Mouse (Mus musculus) thymus, adult 2 months (tissue): ENCODE results near the gene Lmo7. TPM values are rescaled to one million over a fixed set of nuclear protein-coding genes. Genes with fewer than 3 reads are reported as not detected.

ENCODE experiments used
- DNase-seq: peaks from one replicate; pipeline ENCODE4 v3.0.0; 2021
- H3K27ac ChIP-seq: fragments of 200-500 bp; 2 replicates; pipeline ENCODE4 v1.5.1; 2012; ENCODE audit warnings: low read length, control low read depth; ENCODE audit not compliant: control insufficient read depth, insufficient read depth
- H3K27me3 ChIP-seq: fragments of 200-500 bp; 2 replicates; pipeline ENCODE4 v1.6.1; 2012; ENCODE audit warnings: mild to moderate bottlenecking, low read length, moderate library complexity, mixed read lengths; ENCODE audit not compliant: control insufficient read depth, insufficient read depth
- H3K36me3 ChIP-seq: fragments of 200-500 bp; 2 replicates; pipeline ENCODE4 v1.6.1; 2012; ENCODE audit warnings: mild to moderate bottlenecking, low read length, moderate library complexity; ENCODE audit not compliant: control insufficient read depth, insufficient read depth
- H3K4me1 ChIP-seq: fragments of 200-500 bp; replicated peaks from 2 replicates; pipeline ENCODE4 v1.6.1; 2012; ENCODE audit warnings: low read length; ENCODE audit not compliant: control insufficient read depth, insufficient read depth
- H3K4me3 ChIP-seq: fragments of 200-500 bp; 2 replicates; pipeline ENCODE4 v1.5.1; 2012; ENCODE audit warnings: mild to moderate bottlenecking, low read length, control low read depth, moderate library complexity; ENCODE audit not compliant: control insufficient read depth, insufficient read depth
- CTCF ChIP-seq: fragments of 200-500 bp; IDR thresholded peaks from 2 replicates; pipeline ENCODE4 v1.5.1; 2012; ENCODE audit warnings: mild to moderate bottlenecking, control low read depth, low read length, moderate library complexity, borderline replicate concordance; ENCODE audit not compliant: control insufficient read depth, poor library complexity, insufficient read depth; ENCODE audit errors: extremely low read depth
- POLR2A ChIP-seq: fragments of 200-500 bp; IDR thresholded peaks from 2 replicates; pipeline ENCODE4 v1.6.1; 2012; ENCODE audit warnings: mild to moderate bottlenecking, low read length, control low read depth, moderate library complexity; ENCODE audit not compliant: control insufficient read depth, poor library complexity, insufficient read depth; ENCODE audit errors: extremely low read depth
- WGBS: fragments of 180-500 bp; shearing (Covaris S2); methylation state at CpG from one replicate; pipeline ENCODE4 v1.1.7; 2018; 5-methylcytosine and 5-hydroxymethylcytosine counted together
- polyA plus RNA-seq: library from polyadenylated mRNA; depleted of rRNA; stranded (reverse); fragments of >200 nt; gene quantifications from 2 replicates; pipeline ENCODE4 v1.2.3, GENCODE M21; 2012

Lmo7 gene
- polyA plus RNA-seq, 1 experiment, result 13.2 TPM

DNA sequence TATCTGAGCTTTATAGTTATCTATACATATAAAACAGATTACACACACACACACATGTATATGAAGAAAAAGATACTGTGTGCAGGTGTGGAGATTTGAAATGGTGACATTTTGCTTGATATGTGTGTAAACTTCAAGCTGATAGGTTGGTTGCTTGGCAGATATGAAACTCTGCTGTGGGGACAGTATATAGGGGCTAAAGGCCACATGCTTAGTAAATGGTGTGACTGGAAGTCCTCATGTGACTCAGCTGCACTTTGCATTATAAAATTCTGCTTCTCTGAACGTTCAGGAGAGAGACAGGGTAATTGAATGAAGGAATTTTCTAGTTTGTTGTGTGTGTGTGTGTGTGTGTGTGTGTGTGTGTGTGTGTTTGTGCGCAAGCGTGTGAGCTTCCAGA, 124.5 kb downstream of the Lmo7 start:
- Histone ChIP-seq H3K4me1 (no peaks in the 10 kb centered on the region), H3K4me3 (no peak overlapping the region), H3K27me3 (no peaks in the 10 kb centered on the region), H3K27ac (no peak overlapping the region), H3K36me3 (no peaks in the 10 kb centered on the region)
- no peak for DNase-seq
- TF ChIP-seq POLR2A (no peak), CTCF (no peak)
- WGBS, result 87% methylated on average over 3 of the region's 3 CpGs

DNA sequence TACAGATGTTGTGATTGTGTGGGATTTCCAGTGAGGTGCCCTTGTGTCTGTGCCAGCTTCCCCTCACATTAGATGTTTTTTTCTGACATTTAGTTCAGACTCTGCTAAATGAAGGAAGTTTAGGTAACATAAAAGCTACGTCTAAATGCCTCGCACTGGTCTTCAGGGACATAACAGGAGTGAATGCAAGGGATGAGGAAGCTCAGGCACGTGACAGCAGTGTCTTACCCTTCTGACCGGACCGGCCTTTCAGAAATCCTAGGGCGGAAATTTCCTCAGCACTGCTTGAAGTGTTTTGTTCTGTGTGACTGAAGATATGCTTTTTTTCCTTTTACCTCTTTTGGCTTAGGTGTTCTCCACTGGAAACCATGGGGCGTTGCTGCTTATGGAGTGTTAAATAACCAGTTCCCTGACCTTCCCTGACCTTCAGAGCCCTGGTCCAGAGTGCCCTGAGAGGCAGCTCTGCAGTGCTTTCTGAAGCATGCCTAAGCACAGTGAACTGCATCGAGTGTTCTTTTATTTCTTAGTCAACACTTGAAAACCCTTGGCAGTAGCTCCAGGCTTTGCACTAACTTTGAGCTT, 129.6 kb downstream of the Lmo7 start:
- H3K4me1 ChIP-seq, result no peaks in the 10 kb centered on the region
- H3K36me3 ChIP-seq, result no peaks in the 10 kb centered on the region
- no peak overlapping the region for H3K27ac ChIP-seq
- WGBS, result 95% methylated on average over 8 of the region's 8 CpGs
- H3K27me3 ChIP-seq, result no peaks in the 10 kb centered on the region
- no peak overlapping the region for H3K4me3 ChIP-seq
- no peak for TF ChIP-seq CTCF
- no peak for TF ChIP-seq POLR2A
- DNase-seq, result no peak

DNA sequence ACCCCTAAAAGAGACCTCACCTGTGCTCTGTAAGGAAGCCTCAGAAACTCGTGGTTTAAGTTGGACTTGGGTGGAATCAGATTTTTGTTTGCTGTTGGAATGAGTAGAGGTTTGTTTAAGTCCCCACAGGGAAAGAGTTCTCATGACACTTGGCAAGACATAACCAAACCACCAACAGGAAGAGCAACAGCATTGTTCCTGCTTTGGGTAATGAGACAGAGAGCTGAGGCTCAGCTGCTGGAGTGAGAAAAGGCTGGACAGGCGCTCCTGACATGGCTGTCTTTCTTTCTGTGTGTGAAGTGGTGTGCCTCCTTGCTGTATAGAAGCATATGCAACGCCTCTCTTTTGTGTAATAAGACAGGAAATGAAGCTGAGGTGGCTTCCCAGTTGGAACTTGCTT, 132.3 kb downstream of the Lmo7 start:
- no peaks in the 10 kb centered on the region for H3K27me3 ChIP-seq
- H3K27ac ChIP-seq, result no peak overlapping the region
- 32% methylated on average over 3 of the region's 3 CpGs for WGBS
- H3K36me3 ChIP-seq, result no peaks in the 10 kb centered on the region
- TF ChIP-seq POLR2A, result no peak
- no peak for TF ChIP-seq CTCF
- DNase-seq, result no peak
- no peaks in the 10 kb centered on the region for H3K4me1 ChIP-seq
- no peak overlapping the region for H3K4me3 ChIP-seq

DNA sequence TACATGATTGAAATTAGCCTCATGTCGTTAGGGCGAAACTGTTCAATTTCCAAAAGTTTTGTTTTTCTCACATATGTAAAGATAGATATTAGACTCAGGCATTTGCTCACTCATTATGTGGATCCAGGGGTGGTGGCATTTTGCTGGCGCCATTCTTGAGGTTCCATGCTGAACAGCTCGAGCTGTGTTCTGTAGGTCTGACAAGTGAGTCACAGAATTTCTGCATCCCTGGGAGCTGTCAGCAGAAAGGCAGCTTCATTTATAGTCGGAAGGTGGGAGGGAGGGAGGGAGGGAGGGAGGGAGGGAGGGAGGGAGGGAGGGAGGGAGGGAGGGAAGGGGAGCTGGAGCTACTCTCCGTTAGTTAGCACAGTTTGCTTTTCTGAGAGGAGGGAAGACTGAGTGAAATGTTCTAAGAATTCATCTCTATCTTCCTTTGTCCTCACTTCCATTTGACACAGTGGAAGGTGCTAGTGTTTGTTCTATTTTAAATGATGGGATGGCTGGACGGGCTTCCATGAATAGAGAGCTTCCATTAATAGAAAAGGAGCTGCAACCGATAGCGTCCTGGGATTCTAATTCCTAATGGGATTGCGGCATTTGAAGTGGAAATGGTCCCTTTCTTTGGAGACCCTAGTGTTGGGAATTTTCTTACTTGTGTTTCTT, 137.4 kb downstream of the Lmo7 start:
- DNase-seq, result no peak
- Histone ChIP-seq H3K27ac (no peak overlapping the region), H3K27me3 (no peaks in the 10 kb centered on the region), H3K4me3 (no peak overlapping the region), H3K36me3 (no peaks in the 10 kb centered on the region), H3K4me1 (no peaks in the 10 kb centered on the region)
- TF ChIP-seq CTCF (no peak), POLR2A (no peak)
- 84% methylated on average over 10 of the region's 10 CpGs for WGBS

DNA sequence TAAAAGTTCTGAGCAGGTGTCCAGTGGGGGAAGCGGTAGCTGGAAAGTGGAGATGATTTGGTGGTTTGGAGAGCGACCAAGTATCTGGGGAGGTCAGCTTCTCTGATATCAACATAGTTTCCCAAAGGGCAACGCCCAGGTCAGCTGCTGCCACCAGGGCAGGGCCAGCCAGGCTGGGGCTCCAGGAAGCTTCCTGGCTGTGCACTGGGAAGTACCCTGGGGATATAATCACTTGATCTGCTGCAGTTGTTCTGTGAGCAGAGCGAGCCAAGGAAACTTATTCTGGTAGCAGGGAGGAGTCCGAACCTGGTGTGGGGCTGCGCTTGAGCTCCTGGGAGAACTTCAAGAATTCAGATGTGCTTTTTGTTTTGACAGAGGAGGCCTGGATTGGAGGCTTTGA, 139.4 kb downstream of the Lmo7 start:
- Histone ChIP-seq H3K4me1 (no peaks in the 10 kb centered on the region), H3K27ac (no peak overlapping the region), H3K36me3 (no peaks in the 10 kb centered on the region), H3K27me3 (no peaks in the 10 kb centered on the region), H3K4me3 (no peak overlapping the region)
- TF ChIP-seq POLR2A, result no peak
- no peak for TF ChIP-seq CTCF
- no peak for DNase-seq
- WGBS, result 93% methylated on average over 6 of the region's 6 CpGs

DNA sequence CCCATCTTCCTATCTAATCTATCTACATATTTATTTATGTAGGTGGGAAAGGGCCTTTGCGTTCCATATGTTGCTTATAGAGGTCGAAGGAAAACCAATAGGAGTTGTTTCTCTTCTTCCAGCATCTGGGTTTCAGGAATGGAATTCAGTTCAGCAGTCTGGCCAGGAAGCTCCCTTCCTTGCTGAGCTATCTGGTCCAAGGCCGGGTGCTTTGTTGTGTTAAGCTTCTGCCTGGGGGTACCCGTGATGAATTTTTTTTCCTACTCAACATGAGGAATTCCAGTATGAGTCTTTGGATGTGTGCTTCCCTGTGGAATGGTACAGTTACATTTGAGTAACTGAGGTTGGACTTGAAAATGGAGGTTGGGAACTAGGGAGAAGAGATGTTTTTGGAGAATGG, 139.9 kb downstream of the Lmo7 start:
- WGBS, result 89% methylated on average over 4 of the region's 4 CpGs
- H3K27ac ChIP-seq, result no peak overlapping the region

More for the DNA sequence above, 139.9 kb downstream of the Lmo7 start:
- no peak overlapping the region for H3K4me3 ChIP-seq
- no peak for DNase-seq
- H3K36me3 ChIP-seq, result no peaks in the 10 kb centered on the region
- TF ChIP-seq POLR2A (no peak), CTCF (no peak)
- H3K4me1 ChIP-seq, result no peaks in the 10 kb centered on the region
- H3K27me3 ChIP-seq, result no peaks in the 10 kb centered on the region
